Mouse (Mus musculus) lung, adult 18-20 months (tissue): ENCODE results near the gene Nabp2.

Experiments
- DNase-seq, 2 experiments: peaks; one replicate each; pipeline ENCODE4 v3.0.0; 2022; ENCODE audit warnings: mixed read lengths in 2 of 2

Gene Nabp2

DNA sequence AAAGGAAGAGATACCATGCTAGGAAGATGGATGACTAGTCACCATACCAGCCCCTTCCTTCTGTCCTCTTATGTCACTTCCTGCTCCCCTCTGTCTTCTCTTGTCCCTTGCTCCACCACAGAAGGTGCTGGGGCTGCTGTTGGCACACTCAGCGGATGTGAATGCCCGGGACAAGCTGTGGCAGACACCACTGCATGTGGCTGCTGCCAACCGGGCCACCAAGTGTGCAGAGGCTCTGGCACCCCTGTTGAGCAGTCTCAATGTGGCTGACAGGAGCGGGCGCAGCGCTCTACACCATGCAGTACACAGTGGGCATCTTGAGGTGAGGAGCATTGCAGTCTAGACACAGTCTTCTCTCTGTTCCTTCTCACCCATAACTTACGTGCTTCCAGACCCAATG is 32.0 kb downstream of the Nabp2 start:
- no peak for DNase-seq

DNA sequence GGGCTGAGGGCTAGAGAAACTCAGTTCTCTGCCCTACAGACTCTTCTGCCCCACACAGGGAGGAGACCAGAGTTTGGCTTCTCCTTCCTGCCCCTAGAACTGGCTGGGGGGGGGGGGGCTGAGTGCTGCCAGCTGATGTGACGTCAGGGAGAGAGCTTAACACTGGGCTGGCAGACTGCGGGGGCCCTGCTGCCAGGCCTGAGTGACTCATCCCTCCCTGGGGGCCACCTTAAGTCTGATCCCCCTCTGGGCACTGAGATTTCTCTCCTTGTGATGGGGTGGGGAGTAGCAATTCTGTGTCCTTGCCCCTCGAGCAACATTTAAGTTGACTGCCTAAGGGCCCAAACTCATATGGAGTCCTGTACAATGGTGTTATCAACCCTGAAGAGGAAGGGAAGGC is 32.8 kb downstream of the Nabp2 start:
- DNase-seq = no peak

DNA sequence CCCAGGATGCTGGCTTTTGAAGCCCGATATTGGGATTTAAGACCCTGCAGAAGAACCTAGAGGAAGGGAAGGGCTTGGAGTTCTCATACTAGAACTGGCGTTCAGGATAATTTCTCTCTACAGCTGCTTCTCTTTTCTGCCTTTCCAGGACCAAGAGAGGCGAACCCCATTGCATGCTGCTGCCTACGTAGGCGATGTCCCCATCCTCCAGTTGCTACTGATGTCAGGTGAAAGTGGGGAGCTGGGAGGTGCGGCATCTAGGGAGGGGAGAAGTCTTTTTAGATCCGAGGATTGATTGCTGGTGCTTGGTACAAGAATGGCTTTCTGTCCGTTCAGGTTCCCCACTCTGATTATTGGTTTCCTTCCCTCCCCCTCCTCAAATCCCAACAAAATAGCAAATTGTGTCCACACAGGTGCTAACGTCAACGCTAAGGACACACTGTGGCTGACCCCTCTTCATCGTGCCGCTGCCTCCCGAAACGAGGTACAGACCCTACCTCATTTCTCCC is 33.3 kb downstream of the Nabp2 start:
- DNase-seq = no peak

DNA sequence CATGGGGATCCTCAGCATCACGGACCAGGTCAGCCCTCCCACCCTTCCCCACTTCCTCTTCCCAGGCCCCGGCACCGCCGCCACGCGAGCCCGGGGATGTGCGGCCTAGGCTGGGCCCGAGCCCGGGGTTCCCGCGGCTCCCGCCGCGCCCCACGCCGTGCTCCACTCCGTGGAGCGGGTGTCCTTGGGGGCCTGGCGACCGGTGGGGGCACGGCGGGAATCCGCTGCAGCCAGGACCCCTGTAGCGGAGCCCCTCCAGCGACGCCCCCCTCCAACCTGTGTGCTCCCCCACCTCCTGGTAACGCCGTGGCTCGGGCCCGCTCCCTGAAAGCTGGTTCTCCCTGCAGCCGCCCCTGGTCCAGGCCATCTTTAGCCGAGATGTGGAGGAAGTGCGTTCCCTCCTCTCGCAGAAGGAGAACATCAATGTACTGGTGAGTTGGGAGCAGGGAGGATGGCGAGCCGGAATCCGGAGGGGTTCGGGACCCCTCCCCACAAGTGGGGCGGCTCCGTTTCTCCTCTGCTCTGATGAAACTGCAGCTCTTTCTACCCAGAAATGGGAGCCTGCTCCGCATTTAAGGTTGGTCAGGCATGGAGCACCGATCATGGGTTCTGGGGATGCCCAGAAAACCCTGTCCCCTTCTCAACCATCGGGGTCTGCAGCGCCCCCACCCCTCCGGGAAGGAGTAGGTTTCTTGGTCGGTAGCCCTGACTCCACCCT is 33.9 kb downstream of the Nabp2 start:
- DNase-seq = peak; percentile 26 to 30

DNA sequence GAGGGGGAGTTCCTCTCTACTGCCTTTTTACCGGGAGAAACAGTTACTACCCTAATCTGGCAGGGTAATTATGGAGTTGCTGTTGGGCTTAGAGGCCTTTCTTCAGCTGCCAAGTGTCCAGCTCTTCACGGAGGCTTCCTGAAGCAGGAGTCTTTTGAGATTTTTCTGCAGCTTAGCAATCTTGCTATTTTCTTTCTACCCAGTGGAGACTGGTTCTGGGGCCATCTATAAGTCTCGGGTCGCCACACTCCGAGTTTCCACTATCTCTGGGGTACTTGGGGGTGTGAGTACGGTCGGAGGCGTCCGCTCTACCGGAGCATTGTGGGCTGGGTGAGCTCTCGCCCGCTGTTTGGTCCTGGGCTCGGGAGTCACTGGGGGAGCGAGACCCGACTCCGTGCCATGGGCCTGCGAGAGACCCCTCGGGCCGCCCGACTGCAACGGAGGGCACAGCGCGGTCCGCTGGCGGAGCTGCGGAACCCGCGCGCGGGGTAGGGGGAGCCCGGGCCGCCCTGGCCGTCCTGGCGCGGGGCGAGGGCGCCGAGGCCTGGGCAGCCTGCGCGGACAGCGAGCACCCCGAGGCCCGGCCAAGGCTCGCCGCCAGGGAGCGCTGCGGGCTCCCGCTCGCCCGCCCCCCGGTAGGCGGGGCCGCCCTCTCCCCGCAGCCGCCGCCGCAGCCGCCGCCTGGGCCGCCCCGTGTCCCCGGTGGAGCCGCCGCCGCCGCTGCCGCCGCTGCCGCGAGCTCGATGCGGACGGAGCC is 34.7 kb downstream of the Nabp2 start, which contains the start of gene Ankrd52:
Ankrd52 (plus strand) TSS at position 661 of the 757 bp plus-strand sequence.
- peak; percentile 82 to 85 for DNase-seq

DNA sequence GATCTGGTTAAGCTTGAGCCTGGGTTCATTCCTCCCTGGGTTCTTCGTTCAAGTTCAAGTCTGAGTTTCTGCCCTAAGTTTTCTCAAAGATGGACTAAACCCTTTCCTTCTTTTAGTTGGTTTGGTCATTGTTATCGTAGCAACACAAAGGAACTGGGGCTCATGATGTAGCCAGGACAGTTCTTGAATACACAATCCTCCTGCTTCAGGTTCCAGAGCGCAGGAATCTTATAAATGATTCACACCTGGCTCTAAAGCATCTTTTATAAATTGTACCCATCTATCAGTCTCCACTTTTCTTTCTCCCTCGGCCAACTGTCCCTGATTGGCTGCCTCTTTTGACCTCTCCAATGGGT is 35.2 kb downstream of the Nabp2 start:
- no peak for DNase-seq

DNA sequence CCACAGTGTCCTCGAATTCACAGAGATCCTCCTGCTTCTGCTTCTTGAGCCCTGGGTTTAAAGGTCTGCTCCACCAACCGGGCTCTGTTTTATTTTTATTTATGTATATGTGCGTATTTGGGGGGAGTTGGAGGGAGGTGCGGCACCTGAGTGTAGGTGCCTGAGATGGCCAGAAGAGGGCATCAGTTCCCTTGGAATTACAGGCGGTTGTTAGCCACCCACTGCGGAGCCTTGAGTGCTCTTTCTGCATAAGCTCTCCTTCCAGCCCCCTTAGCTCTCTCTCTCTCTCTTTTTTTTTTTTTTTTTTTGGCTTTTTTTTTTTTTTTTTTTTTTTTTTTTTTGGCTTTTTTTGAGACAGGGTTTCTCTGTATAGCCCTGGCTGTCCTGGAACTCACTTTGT is 36.9 kb downstream of the Nabp2 start:
- DNase-seq = no peak

DNA sequence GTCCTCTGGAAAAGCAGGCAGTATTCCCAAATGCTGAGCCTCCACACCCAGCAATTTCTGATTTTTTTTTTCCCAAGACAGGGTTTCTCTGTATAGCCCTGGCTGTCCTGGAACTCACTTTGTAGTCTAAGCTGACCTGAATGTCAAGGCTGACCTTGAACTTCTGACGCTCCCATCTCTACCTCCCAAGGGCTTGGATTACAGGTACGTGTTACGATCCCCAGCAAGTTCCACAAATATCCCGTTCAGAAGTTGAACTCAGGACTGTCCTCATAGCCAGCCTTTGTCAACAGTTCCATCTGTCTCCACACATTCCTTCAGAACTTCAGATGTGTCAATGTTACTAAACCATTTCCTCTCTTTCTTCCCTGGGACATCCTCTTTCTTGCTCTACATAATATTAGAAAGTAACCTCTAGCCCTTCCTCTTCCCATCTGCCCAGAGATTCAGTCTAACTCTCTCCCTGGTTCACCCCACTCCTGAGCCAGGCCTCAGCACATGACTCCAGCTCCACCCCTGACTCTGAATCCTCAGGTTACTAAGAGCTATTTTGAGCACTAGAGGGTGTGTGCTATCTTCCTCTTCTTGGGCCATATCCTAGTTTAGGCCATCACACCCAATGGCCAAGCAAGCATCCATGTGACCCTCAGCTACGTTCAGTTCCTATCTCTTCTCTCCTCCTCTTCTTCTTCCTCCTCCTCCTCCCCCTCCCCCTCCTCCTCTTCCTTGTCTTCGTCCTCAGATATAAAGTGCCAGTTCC is 38.1 kb downstream of the Nabp2 start:
- peak; percentile 39 to 48 for DNase-seq

DNA sequence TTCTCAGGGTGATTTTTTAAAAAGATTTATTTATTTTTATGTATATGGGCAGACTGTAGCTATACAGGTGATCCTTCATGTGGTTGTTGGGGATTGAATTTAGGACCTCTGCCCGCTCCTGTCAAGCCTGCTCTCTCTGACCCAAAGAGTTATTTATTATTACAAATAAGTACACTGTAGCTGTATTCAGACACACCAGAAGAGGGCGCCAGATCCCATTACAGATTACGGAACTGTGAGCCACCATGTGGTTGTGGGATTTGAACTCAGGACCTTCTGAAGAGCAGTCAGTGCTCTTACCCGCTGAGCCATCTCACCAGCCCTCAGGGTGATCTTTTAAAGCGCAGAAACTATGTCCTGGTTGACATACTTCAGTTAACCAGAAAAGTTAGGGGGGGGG is 39.1 kb downstream of the Nabp2 start:
- no peak for DNase-seq

DNA sequence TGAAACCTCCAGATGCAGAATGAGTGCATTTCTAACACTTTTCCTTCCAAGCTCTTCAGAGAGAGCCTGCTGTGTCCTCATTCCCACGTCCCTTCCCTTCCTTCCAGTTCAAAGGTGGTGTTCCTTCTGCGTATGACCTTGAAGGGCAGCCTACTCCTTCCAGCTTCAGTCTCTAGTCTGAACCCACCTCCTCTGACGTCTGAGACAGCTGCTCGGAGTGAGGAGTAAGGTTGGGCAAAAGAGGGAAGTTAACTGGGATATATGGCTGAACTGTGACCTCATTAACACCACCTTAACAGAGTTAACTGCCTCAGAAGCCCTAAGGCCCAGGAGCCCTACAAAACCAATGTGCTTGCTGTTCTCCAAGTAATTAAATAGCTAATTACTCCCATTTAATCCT is 40.7 kb downstream of the Nabp2 start:
- no peak for DNase-seq

DNA sequence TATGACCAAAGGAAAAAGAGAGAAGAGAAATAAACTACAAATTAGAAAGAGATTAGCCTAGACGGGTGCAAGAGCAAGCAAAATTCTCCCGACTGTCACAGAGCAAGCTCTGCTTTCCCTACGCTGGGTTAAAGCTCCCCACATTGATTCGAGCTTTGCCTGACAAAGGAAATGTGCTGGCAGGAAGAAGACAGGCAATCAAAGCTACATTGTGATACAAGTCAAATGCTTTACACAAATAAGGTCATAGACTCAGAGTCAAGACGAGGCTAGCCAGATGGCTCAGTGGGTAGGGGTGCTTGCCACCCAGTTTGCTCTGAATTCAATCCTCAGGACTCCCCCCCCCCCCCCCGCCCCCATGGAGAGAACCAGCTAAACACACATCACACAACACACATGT is 41.3 kb downstream of the Nabp2 start:
- DNase-seq = no peak

DNA sequence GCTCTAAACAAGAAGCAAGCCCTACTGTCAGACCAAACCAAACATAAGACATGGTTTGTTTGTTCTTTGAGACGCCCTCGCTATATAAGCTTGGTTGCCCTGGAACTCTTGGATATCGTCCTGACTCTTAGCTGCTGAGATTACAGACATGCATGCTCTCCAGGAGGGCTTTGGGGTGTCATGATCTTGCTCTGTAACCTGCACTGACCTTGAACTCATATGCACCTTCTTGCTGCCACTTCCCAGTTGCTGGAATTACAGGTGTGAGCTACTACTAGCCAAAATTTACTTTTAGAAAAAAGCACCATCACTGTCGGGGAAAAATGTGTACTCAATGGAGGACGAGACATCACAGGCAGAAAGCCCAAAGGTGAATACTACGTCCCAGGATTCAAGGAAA is 41.7 kb downstream of the Nabp2 start:
- no peak for DNase-seq

DNA sequence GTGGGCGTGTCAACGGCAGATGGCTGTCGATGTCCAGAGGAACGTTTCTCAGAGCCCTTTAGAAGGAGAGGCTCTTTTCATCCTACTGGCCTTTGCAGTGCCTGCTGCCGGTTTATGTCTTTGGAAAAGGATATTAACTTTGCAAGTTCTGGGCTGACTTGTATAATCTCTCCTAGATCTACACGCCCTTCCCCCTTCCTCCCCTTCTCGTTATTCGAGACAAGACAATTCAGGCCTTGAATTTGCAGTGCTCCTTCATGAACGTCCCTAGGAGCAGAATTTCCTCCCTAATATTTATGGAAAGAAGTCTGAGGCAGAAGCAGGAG is 42.1 kb downstream of the Nabp2 start:
- DNase-seq = no peak

DNA sequence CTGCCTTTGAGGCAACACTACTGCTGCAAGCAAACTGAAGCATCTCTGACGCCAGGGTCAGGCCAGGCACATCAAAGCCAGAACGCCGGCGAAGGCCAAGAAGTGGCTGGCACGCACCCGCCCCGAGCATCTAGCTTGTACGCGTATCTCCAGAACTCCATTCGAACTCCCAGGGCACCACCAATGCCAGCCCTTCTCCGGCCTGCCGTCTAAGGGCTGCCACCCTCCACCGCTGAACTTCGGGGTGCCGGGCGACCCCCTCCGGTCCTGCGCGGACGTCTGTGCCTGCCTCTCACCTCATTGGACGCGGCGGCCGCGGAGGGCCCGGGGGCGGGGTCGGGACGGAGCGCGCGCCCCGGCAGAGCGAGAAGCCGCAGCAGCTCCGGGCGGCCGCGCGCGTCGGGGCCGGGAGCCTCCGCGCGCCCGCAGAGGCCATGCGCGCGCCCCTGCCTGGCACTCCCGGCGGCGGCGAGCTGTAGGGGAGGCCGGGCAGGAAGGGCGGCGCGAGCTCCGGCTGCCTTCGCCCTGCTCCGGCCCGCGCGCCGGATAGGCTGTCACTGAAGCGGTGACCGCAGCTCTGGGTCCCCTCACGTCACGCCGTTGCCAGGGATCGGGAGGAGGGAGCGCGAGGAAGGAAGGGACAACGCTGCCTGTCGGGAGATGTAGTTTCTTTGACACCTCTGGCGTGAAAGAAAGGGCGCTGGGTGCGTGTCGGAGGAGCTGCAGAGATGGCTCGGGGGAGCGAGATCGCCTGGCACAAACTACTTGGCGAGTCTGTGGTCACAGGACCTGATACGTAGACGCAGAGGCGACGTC is 42.7 kb downstream of the Nabp2 start, which contains the start of gene Coq10a:
Coq10a (minus strand) TSS at position 596 of the 816 bp plus-strand sequence.
- DNase-seq = peak; percentile 95 to 96

DNA sequence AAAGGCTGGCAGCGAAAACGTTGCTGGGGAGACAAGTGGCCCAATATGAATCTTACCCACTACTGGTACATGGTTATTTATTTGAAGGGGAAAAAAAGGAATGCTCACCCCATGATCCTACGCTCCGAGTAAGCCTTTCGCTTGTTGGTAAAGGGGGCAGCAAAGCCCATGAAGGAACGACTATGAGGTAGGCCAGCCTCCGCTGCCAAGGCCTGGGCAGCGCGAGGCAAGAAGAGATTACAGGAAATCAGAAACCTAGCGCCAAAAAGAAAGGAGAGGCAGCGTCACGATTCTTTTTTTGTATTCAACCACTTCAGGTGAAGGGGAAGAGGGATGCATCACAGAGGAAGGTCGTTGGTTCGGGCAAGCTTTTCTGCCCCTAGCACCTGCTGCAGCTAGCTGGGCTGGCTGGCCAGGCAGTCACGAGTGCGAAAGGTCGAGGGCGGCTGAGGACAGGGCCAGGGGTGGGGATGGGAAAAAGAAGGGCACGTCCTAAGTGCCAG is 43.3 kb downstream of the Nabp2 start:
- no peak for DNase-seq

DNA sequence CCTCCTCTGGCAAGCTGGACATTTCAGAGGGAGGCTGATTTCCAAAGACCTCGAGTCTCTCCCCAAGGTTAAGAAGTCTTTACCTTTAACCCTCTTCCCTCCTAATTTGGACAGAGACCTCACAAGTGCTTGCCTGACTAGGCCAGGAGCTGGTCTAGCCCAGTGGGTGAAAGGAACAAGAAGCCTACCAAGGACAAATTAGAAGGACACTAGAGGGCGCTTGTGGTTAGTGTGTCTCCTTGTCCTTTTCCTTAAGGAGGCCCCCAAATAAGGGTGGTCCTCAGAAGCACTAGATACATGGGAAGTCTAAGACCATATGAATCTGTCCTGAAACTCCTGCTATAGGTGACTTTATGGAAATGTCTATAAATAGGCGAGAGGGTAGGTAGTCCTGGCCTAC is 48.7 kb downstream of the Nabp2 start:
- DNase-seq = no peak

DNA sequence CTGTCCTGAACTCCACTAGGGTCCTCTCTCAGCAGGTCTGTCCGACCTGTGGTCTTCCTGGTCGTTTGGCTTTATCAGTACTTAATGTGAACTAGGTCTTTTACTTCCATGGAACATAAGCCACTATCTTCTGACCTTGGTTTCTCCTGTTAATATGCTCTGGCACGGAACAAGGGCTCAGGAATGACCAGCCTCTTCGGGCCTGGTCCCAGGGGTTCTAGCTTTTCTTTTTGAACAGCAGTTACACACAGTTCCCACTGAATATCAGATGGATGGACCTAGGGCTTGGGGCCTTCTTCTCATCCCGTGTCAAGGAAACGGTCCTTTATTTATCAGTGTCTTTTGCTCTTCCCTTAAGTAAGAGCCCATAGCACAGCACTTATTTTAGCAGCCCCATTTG is 49.5 kb downstream of the Nabp2 start:
- DNase-seq = no peak

DNA sequence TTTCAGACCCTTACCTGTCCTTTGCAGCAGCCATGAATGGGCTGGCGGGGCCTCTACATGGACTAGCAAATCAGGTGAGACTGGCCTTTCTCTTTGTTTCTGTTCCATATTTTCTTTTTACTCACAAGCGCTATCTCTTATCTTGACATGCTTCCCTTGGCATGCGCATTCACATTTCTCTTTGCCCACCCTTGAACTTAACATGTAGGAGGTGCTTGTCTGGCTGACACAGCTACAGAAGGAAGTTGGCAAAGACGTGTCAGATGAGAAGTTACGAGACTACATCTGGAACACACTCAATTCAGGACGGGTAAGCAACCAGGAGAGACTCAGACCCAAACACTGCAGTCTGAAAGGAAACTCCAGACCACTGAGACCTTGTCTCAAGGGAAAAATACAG is 52.1 kb downstream of the Nabp2 start:
- DNase-seq = no peak

DNA sequence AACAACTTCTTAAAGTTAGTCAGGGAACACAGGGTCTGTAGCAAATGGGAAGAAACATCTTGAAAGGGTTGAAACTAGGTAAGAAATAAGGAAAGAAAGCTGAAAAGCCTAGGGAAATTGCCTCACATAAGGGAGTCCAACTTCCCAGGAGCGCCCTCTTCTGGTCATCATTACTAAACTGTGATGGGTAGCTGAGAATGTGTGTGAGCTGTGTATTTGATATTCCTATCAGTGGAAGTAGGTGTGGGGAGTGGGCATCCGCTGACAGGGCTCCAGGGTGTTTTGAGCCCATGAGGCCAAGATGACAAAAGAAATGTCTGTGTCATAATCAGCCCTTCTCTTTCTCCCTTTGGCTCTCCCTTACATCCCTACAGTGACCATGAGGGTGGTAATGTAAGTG is 52.5 kb downstream of the Nabp2 start:
- peak in 1 of 2 experiments; percentile 59 for DNase-seq
